Mouse (Mus musculus) neural tube, embryonic 12.5 days (tissue): Measurements from ENCODE around the gene Cd2bp2. TPM values are rescaled to one million over a fixed set of nuclear protein-coding genes. Genes with fewer than 3 reads are reported as not detected.
A peak's percentile ranks its signal among the peaks of the same experiment; 100 is the strongest.

Source experiments
- ATAC-seq: fragments of 200-750 bp; cut with Nextera tagmentation; 2 replicates; pipeline ENCODE4 v1.8.0; 2017; ENCODE audit warnings: low read depth, mild to moderate bottlenecking, moderate TSS enrichment, moderate library complexity; ENCODE audit not compliant: low FRiP score
- H3K27ac ChIP-seq: fragments of 300-500 bp; sonication (generic); 2 replicates; pipeline ENCODE4 v1.5.1; 2016
- H3K27me3 ChIP-seq: fragments of 300-500 bp; sonication (generic); replicated peaks from 2 replicates; pipeline ENCODE4 v1.6.1; 2016; ENCODE audit warnings: mild to moderate bottlenecking
- H3K36me3 ChIP-seq: fragments of 300-500 bp; sonication (generic); 2 replicates; pipeline ENCODE4 v1.6.1; 2016; ENCODE audit warnings: mild to moderate bottlenecking
- H3K4me1 ChIP-seq: fragments of 300-500 bp; sonication (generic); 2 replicates; pipeline ENCODE4 v1.6.1; 2016
- H3K4me2 ChIP-seq: fragments of 300-500 bp; sonication (generic); replicated peaks from 2 replicates; pipeline ENCODE4 v1.6.1; 2016; ENCODE audit warnings: mild to moderate bottlenecking
- H3K4me3 ChIP-seq: fragments of 300-500 bp; sonication (generic); 2 replicates; pipeline ENCODE4 v1.5.1; 2016
- H3K9ac ChIP-seq: fragments of 300-500 bp; sonication (generic); 2 replicates; pipeline ENCODE4 v1.6.1; 2016; ENCODE audit warnings: mild to moderate bottlenecking
- H3K9me3 ChIP-seq: fragments of 300-500 bp; sonication (generic); 2 replicates; pipeline ENCODE4 v1.6.1; 2016; ENCODE audit warnings: mild to moderate bottlenecking
- WGBS: fragments of 180-500 bp; shearing (Covaris S2); methylation state at CpG from one replicate; pipeline ENCODE4 v1.1.7; 2016; 5-methylcytosine and 5-hydroxymethylcytosine counted together
- polyA plus RNA-seq: library from polyadenylated mRNA; unstranded; fragments of >200 nt; fragmentation: Nextera tagmentation; extraction: Ambion mirVana; gene quantifications from 2 replicates; pipeline ENCODE4 v1.2.1, GENCODE M21; 2016

The Cd2bp2 gene
- 86.4 and 97.3 TPM in 2 replicates for polyA plus RNA-seq

DNA sequence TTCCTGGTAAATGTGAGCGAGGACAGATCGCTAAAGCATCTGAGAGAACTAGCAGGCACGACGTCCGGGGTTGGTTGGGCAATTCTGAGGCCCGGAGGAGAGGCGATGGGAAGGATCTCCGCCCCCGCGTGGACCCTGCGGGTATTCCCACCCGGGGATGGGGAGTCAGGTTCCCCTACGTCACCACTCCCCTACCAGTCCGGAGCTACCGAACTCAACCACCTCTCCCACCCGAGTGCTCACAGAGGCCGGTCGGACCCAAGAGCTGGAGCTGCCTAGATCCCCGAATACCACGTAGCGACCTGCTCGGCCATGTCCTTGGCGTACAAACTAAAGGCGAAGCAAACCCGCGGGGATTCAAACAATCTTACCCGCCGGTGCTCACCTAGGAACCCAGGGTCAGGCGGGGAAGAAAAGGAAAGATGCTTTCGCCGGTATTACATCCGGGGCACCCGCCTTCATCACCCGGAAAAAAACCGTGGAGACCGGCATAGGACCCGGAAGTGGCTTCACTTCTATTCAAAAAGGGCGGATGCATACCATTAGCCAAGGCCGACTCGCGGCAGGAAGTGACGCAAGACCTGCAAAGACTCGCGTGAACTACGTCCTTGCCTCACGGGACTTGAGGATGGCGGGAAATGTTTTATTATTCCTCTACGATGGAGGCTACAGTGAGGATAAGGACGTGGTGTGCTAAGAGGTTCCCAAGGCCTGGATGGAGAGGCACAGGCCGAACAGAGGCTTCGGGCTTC lies at the start of gene Cd2bp2:
TSS of gene Cd2bp2 (minus strand) at position 507 of the 752 bp plus-strand sequence.
- peak within 1 kb of the TSS; percentile 77 for H3K4me3 ChIP-seq
- H3K27me3 ChIP-seq: no peaks in the 10 kb centered on the region
- H3K27ac ChIP-seq: peak within 1 kb of the TSS; percentile 82; the same call in 1 of the 2 replicates
- peaks cover 72% of the 10 kb centered on the region for H3K36me3 ChIP-seq
- peak within 1 kb of the TSS; percentile 88 for H3K4me2 ChIP-seq
- H3K9ac ChIP-seq: peak within 1 kb of the TSS; percentile 74
- H3K9me3 ChIP-seq: no peaks in the 10 kb centered on the region
- WGBS: under 1% methylated on average over 51 of the region's 51 CpGs
- peaks cover 23% of the 10 kb centered on the region for H3K4me1 ChIP-seq
- ATAC-seq: peak; percentile 96

DNA sequence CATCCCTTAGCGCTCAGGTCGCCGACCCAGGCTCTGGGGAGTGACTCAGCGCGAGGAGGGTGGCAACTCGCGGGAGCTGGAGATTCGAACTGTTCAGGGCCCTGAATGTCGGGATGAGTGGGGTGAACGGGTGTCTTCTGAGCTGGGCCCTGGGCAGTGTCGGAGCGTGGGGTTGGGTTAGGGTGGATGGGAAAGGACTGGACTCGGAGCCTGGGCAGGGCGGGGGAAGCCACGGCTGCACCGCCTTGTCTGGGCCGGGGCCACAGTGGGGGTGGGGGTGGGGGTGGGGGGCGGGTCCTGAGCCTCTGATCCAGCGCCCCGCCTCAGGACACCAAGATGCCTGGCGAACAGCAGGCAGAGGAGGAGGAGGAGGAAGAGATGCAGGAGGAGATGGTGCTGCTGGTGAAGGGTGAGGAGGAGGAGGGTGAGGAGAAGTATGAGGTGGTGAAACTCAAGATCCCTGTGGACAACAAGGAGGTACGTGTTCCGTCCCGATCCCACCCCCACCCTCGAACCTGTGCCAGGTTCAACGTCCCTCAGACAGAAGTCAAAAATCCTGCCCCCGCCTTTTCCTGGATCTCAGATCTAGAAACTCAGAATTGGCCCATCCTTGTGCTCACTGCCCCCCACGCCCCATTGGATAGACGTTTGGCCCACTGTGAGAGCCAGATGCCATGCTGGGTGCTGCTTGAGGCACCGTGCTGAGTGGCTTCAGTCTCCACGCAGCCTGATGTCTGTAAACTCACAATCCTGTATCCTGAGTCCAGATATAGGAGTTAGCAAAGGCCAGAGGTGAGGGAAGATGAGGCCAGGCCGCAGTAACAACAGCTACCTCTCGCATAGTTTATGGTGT lies 49.0 kb upstream of the Cd2bp2 start:
- Histone ChIP-seq H3K36me3 (peaks cover 19% of the 10 kb centered on the region), H3K9me3 (no peaks in the 10 kb centered on the region), H3K4me2 (peak overlapping the region; percentile 90), H3K9ac (peak overlapping the region; percentile 87), H3K4me3 (peak overlapping the region; percentile 62), H3K4me1 (peaks cover 19% of the 10 kb centered on the region), H3K27me3 (no peaks in the 10 kb centered on the region), H3K27ac (0 out of 2 replicates have a peak overlapping the region, but pooled peaks have one; percentile 55)
- peak; percentile 67 for ATAC-seq
- 15% methylated on average over 28 of the region's 33 CpGs for WGBS

DNA sequence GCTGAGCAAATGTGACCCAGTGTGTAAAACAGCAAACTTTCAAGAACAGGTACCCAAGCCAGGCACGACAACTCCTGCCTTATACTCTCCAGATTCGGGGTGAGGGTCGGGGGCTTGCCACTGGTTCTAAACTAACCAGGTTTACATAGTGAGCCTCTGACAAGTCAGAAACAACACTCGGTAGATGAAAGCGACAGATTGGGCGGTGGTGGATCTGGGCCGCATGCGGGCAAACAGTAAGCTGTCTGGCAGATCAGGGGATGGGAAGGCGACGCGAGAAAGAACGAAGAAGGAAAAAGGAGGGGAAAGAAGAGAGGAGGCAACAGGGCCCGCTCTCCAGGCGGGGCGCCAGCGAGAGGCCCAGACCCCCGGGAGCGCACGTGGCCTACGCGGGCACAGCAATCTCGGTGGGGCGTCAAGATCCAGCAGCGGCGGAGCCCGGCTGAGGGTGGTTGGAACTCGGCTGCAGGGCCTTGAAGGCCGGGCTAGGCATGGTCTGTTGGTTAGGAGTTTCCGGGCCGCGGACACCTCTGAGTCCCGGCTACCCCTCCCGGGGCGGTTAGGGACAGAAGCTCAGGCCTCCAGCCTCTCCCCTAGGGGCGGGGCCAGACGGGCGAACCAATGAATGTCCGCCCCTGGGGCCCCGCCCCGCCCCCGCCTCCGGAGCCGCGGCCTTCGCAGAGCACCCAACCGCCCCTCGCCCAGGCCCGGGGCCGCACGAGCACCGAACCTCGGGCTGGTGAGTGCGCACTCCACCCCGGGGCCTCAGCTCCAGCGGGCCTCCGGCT lies 48.2 kb upstream of the Cd2bp2 start, which contains the start of gene Zfp771:
TSS of gene Zfp771 (plus strand) at position 405 of the 788 bp plus-strand sequence.
- H3K36me3 ChIP-seq: peaks cover 15% of the 10 kb centered on the region

DNA sequence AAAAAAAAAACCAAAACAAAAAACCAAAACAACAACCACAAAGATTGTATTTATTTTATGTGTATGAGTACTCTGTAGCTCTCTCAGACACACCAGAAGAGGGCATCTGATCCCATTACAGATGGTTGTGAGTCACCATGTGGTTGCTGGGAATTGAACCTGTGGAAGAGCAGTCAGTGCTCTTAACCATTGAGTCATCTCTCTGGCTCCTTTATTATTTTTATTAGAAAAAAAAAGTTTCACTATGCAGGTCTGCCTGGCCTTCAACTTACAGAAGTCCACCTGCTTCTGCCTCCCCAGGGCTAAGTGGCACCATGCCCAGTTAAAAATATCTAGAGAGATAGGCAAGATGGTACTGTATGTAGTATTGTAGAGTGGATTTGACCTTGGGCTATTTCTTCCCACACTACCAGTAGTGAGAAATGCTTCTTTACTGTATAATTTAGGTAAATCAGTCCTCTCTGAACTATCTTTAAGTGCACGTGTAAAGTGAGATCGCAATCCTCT lies 47.6 kb upstream of the Cd2bp2 start:
- no peaks in the 10 kb centered on the region for H3K9me3 ChIP-seq
- H3K36me3 ChIP-seq: peaks cover 22% of the 10 kb centered on the region
- 35% methylated on average over 2 of the region's 2 CpGs for WGBS
- peak overlapping the region; percentile 90 for H3K4me2 ChIP-seq
- no peaks in the 10 kb centered on the region for H3K27me3 ChIP-seq
- no peak for ATAC-seq
- H3K9ac ChIP-seq: 0 out of 2 replicates have a peak overlapping the region, but pooled peaks have one; percentile 87
- no peak overlapping the region; the same call in 1 of the 2 replicates for H3K4me3 ChIP-seq
- H3K27ac ChIP-seq: no peak overlapping the region
- peaks cover 19% of the 10 kb centered on the region for H3K4me1 ChIP-seq

More for the DNA sequence above, 48.2 kb upstream of the Cd2bp2 start, which contains the start of gene Zfp771:
- 1% methylated on average over 53 of the region's 56 CpGs for WGBS
- Histone ChIP-seq H3K9me3 (no peaks in the 10 kb centered on the region), H3K4me3 (peak within 1 kb of the TSS; percentile 62), H3K27me3 (no peaks in the 10 kb centered on the region), H3K4me1 (peaks cover 19% of the 10 kb centered on the region), H3K9ac (peak within 1 kb of the TSS; percentile 87), H3K27ac (0 out of 2 replicates have a peak within 1 kb of the TSS, but pooled peaks have one; percentile 55), H3K4me2 (peak within 1 kb of the TSS; percentile 90)
- ATAC-seq: peak; percentile 94

DNA sequence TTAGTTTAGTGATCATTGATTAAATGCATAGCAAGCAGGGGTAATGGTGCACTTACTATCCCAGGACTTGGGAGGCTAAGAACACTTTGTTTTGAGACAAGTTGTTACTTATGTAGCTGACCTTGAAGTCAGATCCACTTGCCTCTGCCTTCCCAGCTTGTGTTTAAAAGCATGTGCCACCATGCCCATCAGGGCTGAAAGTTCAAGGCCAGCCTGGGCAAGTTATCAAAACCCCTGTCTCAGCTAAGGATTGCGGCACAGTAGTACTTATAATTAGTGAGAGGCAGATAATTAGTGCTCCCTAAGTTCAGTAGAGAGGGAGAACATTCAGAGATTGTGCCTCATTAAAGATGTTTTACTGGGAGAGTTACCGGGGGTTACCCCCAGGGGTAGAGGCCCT lies 38.9 kb upstream of the Cd2bp2 start:
- H3K4me2 ChIP-seq: peak overlapping the region; percentile 86

DNA sequence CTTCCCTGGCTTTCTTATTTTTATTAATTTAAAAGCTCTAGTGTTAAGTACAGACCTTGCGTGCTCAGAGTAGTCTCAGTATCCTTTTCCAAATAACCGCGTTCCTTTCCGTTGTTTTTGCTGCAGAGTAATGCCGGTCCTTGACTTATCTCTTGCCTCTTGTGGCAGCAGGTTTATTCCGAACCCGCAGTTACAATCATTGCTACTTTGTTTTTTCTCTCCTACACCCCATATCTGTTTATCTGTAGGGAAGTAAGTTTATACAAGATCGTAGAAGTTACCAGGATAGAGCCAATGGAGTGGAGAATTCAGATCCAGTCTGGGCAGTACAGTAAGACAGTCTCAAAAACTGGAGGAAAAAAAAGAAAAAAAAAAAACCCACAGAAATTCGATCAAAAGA lies 37.9 kb upstream of the Cd2bp2 start:
- Histone ChIP-seq H3K9me3 (no peaks in the 10 kb centered on the region), H3K9ac (peak overlapping the region; percentile 96), H3K36me3 (peaks cover 60% of the 10 kb centered on the region), H3K27ac (peak overlapping the region; percentile 98; the same call in 1 of the 2 replicates), H3K4me2 (peak overlapping the region; percentile 86), H3K27me3 (no peaks in the 10 kb centered on the region), H3K4me1 (peaks cover 30% of the 10 kb centered on the region), H3K4me3 (peak overlapping the region; percentile 90)
- no peak for ATAC-seq
- WGBS: 6% methylated on average over 9 of the region's 9 CpGs

More for the DNA sequence above, 38.9 kb upstream of the Cd2bp2 start:
- Histone ChIP-seq H3K36me3 (peaks cover 57% of the 10 kb centered on the region), H3K4me3 (no peak overlapping the region), H3K27me3 (no peaks in the 10 kb centered on the region), H3K9me3 (no peaks in the 10 kb centered on the region), H3K9ac (no peak overlapping the region; the same call in 1 of the 2 replicates), H3K4me1 (peaks cover 29% of the 10 kb centered on the region), H3K27ac (no peak overlapping the region)
- no peak for ATAC-seq
- whole genome bisulfite sequencing: 94% methylated on average over 2 of the region's 2 CpGs

DNA sequence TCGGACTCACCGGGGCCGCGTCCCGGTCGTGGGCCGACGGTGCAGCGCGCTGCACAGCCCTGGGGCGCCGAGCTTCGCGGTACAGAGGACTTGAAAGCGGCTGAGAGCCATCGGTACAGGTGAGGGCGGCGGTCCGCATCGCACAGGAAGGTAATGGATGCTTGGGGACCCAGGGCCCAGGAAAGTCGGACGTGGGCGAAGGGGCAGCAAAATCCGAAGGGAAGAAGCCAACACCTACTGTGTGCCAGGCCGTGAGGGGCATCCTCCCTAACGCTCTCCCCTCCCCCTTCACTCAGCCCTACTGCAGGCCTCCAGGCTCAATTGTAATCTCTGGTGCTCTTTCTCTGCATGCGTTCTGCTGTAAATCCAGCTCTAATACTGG lies 37.5 kb upstream of the Cd2bp2 start:
- Histone ChIP-seq H3K9me3 (no peaks in the 10 kb centered on the region), H3K27me3 (no peaks in the 10 kb centered on the region), H3K36me3 (peaks cover 56% of the 10 kb centered on the region), H3K4me1 (peaks cover 30% of the 10 kb centered on the region), H3K4me3 (peak overlapping the region; percentile 90), H3K4me2 (peak overlapping the region; percentile 86), H3K27ac (peak overlapping the region; percentile 98), H3K9ac (peak overlapping the region; percentile 96)
- under 1% methylated on average over 27 of the region's 27 CpGs for WGBS
- ATAC-seq: peak; percentile 52

DNA sequence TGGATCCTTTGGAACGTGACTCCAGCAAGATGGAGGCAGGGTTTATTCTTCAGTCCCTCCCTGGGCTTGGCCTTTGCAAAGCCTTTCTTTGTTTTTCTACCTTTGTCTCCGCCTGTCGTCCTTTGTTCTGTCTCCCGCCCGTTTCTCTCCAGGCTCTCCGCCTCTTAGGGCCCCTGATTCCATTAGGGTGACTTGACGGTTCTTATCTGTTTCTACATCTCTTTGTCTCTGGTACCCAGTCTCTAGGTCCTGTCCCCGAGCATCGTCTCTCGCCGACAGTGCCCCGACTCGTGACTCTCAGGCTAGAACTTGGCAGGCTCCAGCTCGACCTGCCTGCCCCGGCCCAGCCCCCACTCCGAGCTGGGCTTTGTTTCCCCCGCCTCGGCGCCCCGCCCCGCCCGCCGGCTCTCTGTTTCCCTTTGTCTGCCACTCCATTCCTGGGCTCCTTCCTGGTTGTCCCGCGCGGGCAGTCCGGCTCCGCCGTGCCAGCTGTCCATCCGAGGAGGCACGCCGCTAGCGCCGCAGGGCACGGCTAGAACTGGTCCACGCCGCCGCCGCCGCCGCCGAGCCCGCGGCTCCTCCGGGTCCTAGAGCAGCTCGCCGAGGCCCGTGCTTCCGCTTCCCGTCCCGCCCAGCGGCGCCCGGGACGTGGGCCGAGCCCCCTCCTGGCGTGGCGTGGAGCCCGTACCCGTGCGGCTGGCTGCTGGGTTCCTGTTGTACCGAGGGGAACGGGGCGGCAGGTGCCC lies 36.9 kb upstream of the Cd2bp2 start, which contains the start of the genes Zfp553 and Sept1:
TSS of gene Zfp553 (plus strand) at position 440 of the 746 bp plus-strand sequence.
TSS of gene Sept1 (minus strand) at position 509 of the 746 bp plus-strand sequence.
- Histone ChIP-seq H3K4me3 (peak within 1 kb of the TSS; percentile 90), H3K4me2 (peak within 1 kb of the TSS; percentile 86), H3K9ac (peak within 1 kb of the TSS; percentile 96), H3K9me3 (no peaks in the 10 kb centered on the region), H3K27ac (peak within 1 kb of the TSS; percentile 98), H3K27me3 (no peaks in the 10 kb centered on the region), H3K4me1 (peaks cover 30% of the 10 kb centered on the region), H3K36me3 (peaks cover 50% of the 10 kb centered on the region)
- ATAC-seq: peak; percentile 91
- WGBS: under 1% methylated on average over 64 of the region's 64 CpGs

DNA sequence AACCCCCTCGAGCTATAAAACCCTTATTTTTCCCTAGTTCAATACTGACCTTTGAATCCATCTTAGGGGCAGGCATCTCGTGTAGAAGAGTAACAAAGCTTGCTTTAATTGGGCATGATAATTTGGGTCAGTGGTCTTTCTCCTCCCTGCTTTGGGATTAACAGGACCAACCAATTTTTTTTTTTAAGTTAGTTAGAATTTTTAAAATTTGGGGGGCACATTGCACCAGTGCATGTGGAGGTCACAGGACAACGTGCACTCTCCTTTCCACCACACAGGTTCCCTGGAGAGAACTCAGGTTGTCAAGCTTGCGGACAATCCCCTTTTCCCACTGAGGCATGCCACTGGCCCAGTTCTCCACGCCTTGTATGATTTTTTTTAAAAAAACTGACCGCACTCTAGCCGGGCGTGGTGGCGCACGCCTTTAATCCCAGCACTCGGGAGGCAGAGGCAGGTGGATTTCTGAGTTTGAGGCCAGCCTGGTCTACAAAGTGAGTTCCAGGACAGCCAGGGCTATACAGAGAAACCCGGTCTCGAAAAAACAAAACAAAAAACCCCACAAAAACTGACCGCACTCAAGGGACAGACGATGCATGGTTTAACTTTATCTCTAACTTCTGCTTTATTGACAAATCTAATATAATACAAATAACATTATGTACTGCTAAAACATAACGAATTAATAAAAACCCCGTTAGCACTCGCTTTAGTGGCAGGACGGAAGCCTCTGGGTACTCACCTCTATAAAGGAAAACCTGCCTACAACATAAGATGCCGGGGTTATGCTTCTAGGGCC lies 36.2 kb upstream of the Cd2bp2 start:
- Histone ChIP-seq H3K4me3 (peak overlapping the region; percentile 90), H3K4me2 (peak overlapping the region; percentile 86), H3K9ac (peak overlapping the region; percentile 96), H3K27ac (peak overlapping the region; percentile 98), H3K36me3 (peaks cover 42% of the 10 kb centered on the region), H3K9me3 (no peaks in the 10 kb centered on the region), H3K4me1 (peaks cover 30% of the 10 kb centered on the region), H3K27me3 (no peaks in the 10 kb centered on the region)
- ATAC-seq: no peak
- 10% methylated on average over 20 of the region's 20 CpGs for WGBS

DNA sequence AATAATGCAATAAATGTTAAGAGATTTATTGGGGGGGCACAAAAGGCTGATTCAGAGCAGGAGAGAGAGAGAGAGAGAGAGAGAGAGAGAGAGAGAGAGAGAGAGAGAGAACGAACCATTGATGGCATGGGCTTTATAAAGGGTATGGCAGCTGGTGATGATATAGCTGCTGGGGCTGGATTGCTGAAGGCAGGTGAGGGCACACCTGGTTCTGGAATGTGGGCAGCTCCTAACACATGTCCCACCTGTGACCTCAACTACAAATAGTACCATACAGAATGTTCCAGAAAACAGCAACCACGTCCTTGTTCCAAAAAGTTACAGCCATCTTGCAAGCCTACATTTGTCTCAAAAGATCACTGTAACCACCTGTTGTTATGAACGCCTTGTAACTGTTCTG lies 35.5 kb upstream of the Cd2bp2 start:
- peak overlapping the region; percentile 90 for H3K4me3 ChIP-seq
- no peak for ATAC-seq
- H3K9me3 ChIP-seq: no peaks in the 10 kb centered on the region
- H3K9ac ChIP-seq: peak overlapping the region; percentile 96
- H3K4me1 ChIP-seq: peaks cover 30% of the 10 kb centered on the region
- H3K27me3 ChIP-seq: no peaks in the 10 kb centered on the region
- H3K4me2 ChIP-seq: peak overlapping the region; percentile 86
- 63% methylated on average over 2 of the region's 3 CpGs for WGBS
- H3K27ac ChIP-seq: no peak overlapping the region
- peaks cover 36% of the 10 kb centered on the region for H3K36me3 ChIP-seq
